In genomic region chr13:23554925-23555838, GRCm38 (mm10) we compare ENCODE assay signal across 8 mouse cellular contexts. TPM values are rescaled to one million over a fixed set of nuclear protein-coding genes. Genes with fewer than 3 reads are reported as not detected.
DNase-seq lines count a peak whose midpoint lies in the region; ATAC-seq and TF ChIP-seq lines count a peak whose summit lies in the region.

No protein-coding gene starts in this region.

- ATAC-seq in heart, embryonic 13.5 days (ENCODE audit: extremely low read depth, insufficient number of reproducible peaks, low FRiP score, low TSS enrichment), result peak; percentile 73
- peak; percentile 74 for ATAC-seq in liver, embryonic 16.5 days (ENCODE audit: low read depth)
- peak; percentile 84 for ATAC-seq in neural tube, embryonic 11.5 days (ENCODE audit: insufficient read depth, low FRiP score, low TSS enrichment)
- peak; percentile 90 for ATAC-seq in stomach, postnatal 0 days (ENCODE audit: low FRiP score, low TSS enrichment)

- no peaks in the 10 kb centered on the region for H3K36me3 ChIP-seq in C2C12 (ENCODE audit: control insufficient read depth, insufficient read depth)
- H3K36me3 ChIP-seq in heart, embryonic 13.5 days, result no peaks in the 10 kb centered on the region
- no peaks in the 10 kb centered on the region for H3K36me3 ChIP-seq in liver, embryonic 16.5 days (ENCODE audit: control insufficient read depth, insufficient read depth)
- no peaks in the 10 kb centered on the region for H3K36me3 ChIP-seq in neural tube, embryonic 11.5 days (ENCODE audit: control insufficient read depth, insufficient read depth, low read length)
- no peaks in the 10 kb centered on the region for H3K36me3 ChIP-seq in stomach, postnatal 0 days (ENCODE audit: control insufficient read depth, insufficient read depth, low read length)

- H3K9me3 ChIP-seq in heart, embryonic 13.5 days, result no peaks in the 10 kb centered on the region
- H3K9me3 ChIP-seq in liver, embryonic 16.5 days (replicated peaks; ENCODE audit: control insufficient read depth, low read length), result no peaks in the 10 kb centered on the region
- no peaks in the 10 kb centered on the region for H3K9me3 ChIP-seq in neural tube, embryonic 11.5 days (ENCODE audit: control insufficient read depth, low read length)
- H3K9me3 ChIP-seq in stomach, postnatal 0 days (ENCODE audit: control insufficient read depth, low read length), result no peaks in the 10 kb centered on the region

- peak; percentile 99 for TF ChIP-seq POLR2A in embryonic fibroblast, embryonic 13.5 days (IDR thresholded peaks at IDR 0.05; ENCODE audit: low read depth, low read length)

- peak overlapping the region; percentile 99 for H3K4me2 ChIP-seq in heart, embryonic 13.5 days
- H3K4me2 ChIP-seq in liver, embryonic 16.5 days (ENCODE audit: low read depth, low read length), result peak overlapping the region; percentile 82
- H3K4me2 ChIP-seq in neural tube, embryonic 11.5 days (ENCODE audit: low read depth), result peak overlapping the region; percentile 95
- H3K4me2 ChIP-seq in stomach, postnatal 0 days (replicated peaks; ENCODE audit: low read depth), result peak overlapping the region; percentile 85

- H3K4me1 ChIP-seq in embryonic fibroblast, embryonic 13.5 days (ENCODE audit: control insufficient read depth, insufficient read depth, low read length), result peaks cover 3% of the 10 kb centered on the region; the same call in 1 of the 2 replicates
- H3K4me1 ChIP-seq in heart, embryonic 13.5 days, result peaks cover 29% of the 10 kb centered on the region
- H3K4me1 ChIP-seq in liver, embryonic 16.5 days (ENCODE audit: control insufficient read depth, low read depth, low read length), result peaks cover 25% of the 10 kb centered on the region
- peaks cover 3% of the 10 kb centered on the region; the same call in 1 of the 2 replicates for H3K4me1 ChIP-seq in neural tube, embryonic 11.5 days (ENCODE audit: control insufficient read depth, insufficient read depth, low read length)
- no peaks in the 10 kb centered on the region for H3K4me1 ChIP-seq in stomach, postnatal 0 days (replicated peaks; ENCODE audit: control insufficient read depth, insufficient read depth)

- no peaks in the 10 kb centered on the region for H3K79me2 ChIP-seq in C2C12 (ENCODE audit: control insufficient read depth, insufficient read depth)

- H3K9ac ChIP-seq in heart, embryonic 13.5 days, result peak overlapping the region; percentile 96
- H3K9ac ChIP-seq in liver, embryonic 16.5 days (ENCODE audit: low read depth, low read length), result peak overlapping the region; percentile 82
- peak overlapping the region; percentile 75 for H3K9ac ChIP-seq in neural tube, embryonic 11.5 days (ENCODE audit: low read length)
- peak overlapping the region; percentile 89 for H3K9ac ChIP-seq in stomach, postnatal 0 days (ENCODE audit: low read length)

- H3K79me3 ChIP-seq in C2C12 (ENCODE audit: low read depth), result no peaks in the 10 kb centered on the region

- under 1% methylated on average over 54 of the region's 54 CpGs for WGBS in heart, embryonic 13.5 days
- WGBS in liver, embryonic 16.5 days (ENCODE audit: insufficient replicate concordance), result under 1% methylated on average over 54 of the region's 54 CpGs
- under 1% methylated on average over 46 of the region's 54 CpGs for WGBS in neural tube, embryonic 11.5 days
- WGBS in stomach, postnatal 0 days, result under 1% methylated on average over 50 of the region's 54 CpGs

- TF ChIP-seq EP300 in stomach, postnatal 0 days (optimal IDR thresholded peaks at IDR 0.05), result peak; percentile 56

- no peaks in the 10 kb centered on the region for H3K27me3 ChIP-seq in C2C12 (ENCODE audit: control insufficient read depth, insufficient read depth, insufficient read length)
- no peaks in the 10 kb centered on the region for H3K27me3 ChIP-seq in heart, embryonic 13.5 days (replicated peaks)
- H3K27me3 ChIP-seq in liver, embryonic 16.5 days (ENCODE audit: control insufficient read depth, insufficient read depth, low read depth, low read length), result no peaks in the 10 kb centered on the region
- H3K27me3 ChIP-seq in neural tube, embryonic 11.5 days (ENCODE audit: control insufficient read depth, insufficient read depth, low read length), result no peaks in the 10 kb centered on the region
- no peaks in the 10 kb centered on the region for H3K27me3 ChIP-seq in stomach, postnatal 0 days (ENCODE audit: control insufficient read depth, insufficient read depth, low read length)

- peak; percentile 48 to 64 for DNase-seq in adrenal gland, postnatal 4 days (ENCODE audit: low spot score in 2 of 2)
- DNase-seq in kidney, postnatal 14 days, result peak; percentile 82
- peak; percentile 87 for DNase-seq in neural tube, embryonic 11.5 days (ENCODE audit: low spot score)
- peak; percentile 86 for DNase-seq in stomach, postnatal 0 days (ENCODE audit: low spot score)

- no peak for TF ChIP-seq CTCF in C2C12 (IDR thresholded peaks at IDR 0.05; ENCODE audit: control insufficient read depth, insufficient read depth, insufficient read length)
- no peak for TF ChIP-seq CTCF in embryonic fibroblast, embryonic 13.5 days (IDR thresholded peaks at IDR 0.05; ENCODE audit: borderline replicate concordance, insufficient read depth, low read length)
- no peak for TF ChIP-seq CTCF in stomach, postnatal 0 days (IDR thresholded peaks at IDR 0.05; ENCODE audit: low read depth)

- peak overlapping the region; percentile 47 for H3K4me3 ChIP-seq in C2C12 (ENCODE audit: insufficient read depth, poor library complexity, severe bottlenecking)
- peak overlapping the region; percentile 58 for H3K4me3 ChIP-seq in embryonic fibroblast, embryonic 13.5 days (ENCODE audit: insufficient read depth, low read length)
- H3K4me3 ChIP-seq in heart, embryonic 13.5 days, result peak overlapping the region; percentile 69
- H3K4me3 ChIP-seq in liver, embryonic 16.5 days (ENCODE audit: low read depth, low read length), result peak overlapping the region; percentile 68
- H3K4me3 ChIP-seq in neural tube, embryonic 11.5 days (ENCODE audit: low read depth, low read length), result peak overlapping the region; percentile 60
- peak overlapping the region; percentile 66 for H3K4me3 ChIP-seq in stomach, postnatal 0 days (ENCODE audit: low read depth, low read length)

- peak overlapping the region; percentile 97 for H3K27ac ChIP-seq in embryonic fibroblast, embryonic 13.5 days (ENCODE audit: insufficient read depth, low read length)
- peak overlapping the region; percentile 98 for H3K27ac ChIP-seq in heart, embryonic 13.5 days (replicated peaks)
- H3K27ac ChIP-seq in liver, embryonic 16.5 days (ENCODE audit: low read length), result peak overlapping the region; percentile 99
- peak overlapping the region; percentile 98 for H3K27ac ChIP-seq in neural tube, embryonic 11.5 days (ENCODE audit: low read depth, low read length)
- H3K27ac ChIP-seq in stomach, postnatal 0 days (replicated peaks), result peak overlapping the region; percentile 96

- peak overlapping the region; percentile 93 for H3ac ChIP-seq in C2C12 (ENCODE audit: control insufficient read depth, insufficient read length, low read depth)

RNA-seq across cellular contexts. Expression of gene Hist1h1d, which starts 2.1 kb away (rescaled TPM):
- polyA plus RNA-seq in C2C12 (2012; fragmentation: generic; extraction: Trizol), result 0.25 TPM
- total RNA-seq in adrenal gland, postnatal 4 days (2021), result 10 to 100 TPM; 48.3 to 57.6 TPM
- polyA plus RNA-seq in embryonic fibroblast, embryonic 13.5 days (2011; ENCODE audit: insufficient read length, low read depth, missing spikeins), result 0.83 and 2.7 TPM in 2 replicates
- 0.23 and 0.29 TPM in 2 replicates for polyA plus RNA-seq in heart, embryonic 13.5 days (2015; fragmentation: Nextera tagmentation; extraction: Ambion mirVana)
- polyA plus RNA-seq in liver, embryonic 16.5 days (2015; fragmentation: Nextera tagmentation; extraction: Ambion mirVana), result 1.2 and 1.4 TPM in 2 replicates
- 0.58 TPM in 2 replicates for polyA plus RNA-seq in neural tube, embryonic 11.5 days (2014; fragmentation: Nextera tagmentation; extraction: Ambion mirVana)
- polyA plus RNA-seq in stomach, postnatal 0 days (2015; fragmentation: Nextera tagmentation; extraction: Ambion mirVana), result 0.22 and 0.34 TPM in 2 replicates

RNA-seq across cellular contexts. Expression of gene Hist1h4f, which starts 3.7 kb away (rescaled TPM):
- 7.4 TPM for polyA plus RNA-seq in C2C12 (2012; fragmentation: generic; extraction: Trizol)
- 100 to 1,000 TPM; 899 to 983 TPM for total RNA-seq in adrenal gland, postnatal 4 days (2021)
- polyA plus RNA-seq in embryonic fibroblast, embryonic 13.5 days (2011; ENCODE audit: insufficient read length, low read depth, missing spikeins), result 9.6 and 18.1 TPM in 2 replicates
- not detected in 2 replicates for polyA plus RNA-seq in heart, embryonic 13.5 days (2015; fragmentation: Nextera tagmentation; extraction: Ambion mirVana)
- polyA plus RNA-seq in liver, embryonic 16.5 days (2015; fragmentation: Nextera tagmentation; extraction: Ambion mirVana), result 2.4 and 2.9 TPM in 2 replicates
- 0.94 and 1.5 TPM in 2 replicates for polyA plus RNA-seq in neural tube, embryonic 11.5 days (2014; fragmentation: Nextera tagmentation; extraction: Ambion mirVana)
- 0.38 TPM in 1 of 2 replicates, not detected in the other for polyA plus RNA-seq in stomach, postnatal 0 days (2015; fragmentation: Nextera tagmentation; extraction: Ambion mirVana)

RNA-seq across cellular contexts. Expression of gene Hist1h3e, which starts 7.0 kb away (rescaled TPM):
- polyA plus RNA-seq in C2C12 (2012; fragmentation: generic; extraction: Trizol), result 2.8 TPM
- total RNA-seq in adrenal gland, postnatal 4 days (2021), result 100 to 1,000 TPM; 399 to 448 TPM
- 2.4 and 3.4 TPM in 2 replicates for polyA plus RNA-seq in embryonic fibroblast, embryonic 13.5 days (2011; ENCODE audit: insufficient read length, low read depth, missing spikeins)
- 1.5 and 2.2 TPM in 2 replicates for polyA plus RNA-seq in heart, embryonic 13.5 days (2015; fragmentation: Nextera tagmentation; extraction: Ambion mirVana)
- polyA plus RNA-seq in liver, embryonic 16.5 days (2015; fragmentation: Nextera tagmentation; extraction: Ambion mirVana), result 3.4 and 4.2 TPM in 2 replicates
- 6.4 and 6.9 TPM in 2 replicates for polyA plus RNA-seq in neural tube, embryonic 11.5 days (2014; fragmentation: Nextera tagmentation; extraction: Ambion mirVana)
- 1.6 and 3.3 TPM in 2 replicates for polyA plus RNA-seq in stomach, postnatal 0 days (2015; fragmentation: Nextera tagmentation; extraction: Ambion mirVana)

RNA-seq across cellular contexts. Expression of gene Hist1h3f, which starts 11.3 kb away (rescaled TPM):
- 1.2 TPM for polyA plus RNA-seq in C2C12 (2012; fragmentation: generic; extraction: Trizol)
- 100 to 1,000 TPM; 150 to 177 TPM for total RNA-seq in adrenal gland, postnatal 4 days (2021)
- polyA plus RNA-seq in embryonic fibroblast, embryonic 13.5 days (2011; ENCODE audit: insufficient read length, low read depth, missing spikeins), result 0.61 and 0.70 TPM in 2 replicates
- 0.28 and 0.48 TPM in 2 replicates for polyA plus RNA-seq in heart, embryonic 13.5 days (2015; fragmentation: Nextera tagmentation; extraction: Ambion mirVana)
- polyA plus RNA-seq in liver, embryonic 16.5 days (2015; fragmentation: Nextera tagmentation; extraction: Ambion mirVana), result 1.2 and 1.4 TPM in 2 replicates
- polyA plus RNA-seq in neural tube, embryonic 11.5 days (2014; fragmentation: Nextera tagmentation; extraction: Ambion mirVana), result 0.51 and 1.4 TPM in 2 replicates
- 0.51 and 0.78 TPM in 2 replicates for polyA plus RNA-seq in stomach, postnatal 0 days (2015; fragmentation: Nextera tagmentation; extraction: Ambion mirVana)

RNA-seq across cellular contexts. Expression of gene Hist1h2bh, which starts 12.0 kb away (rescaled TPM):
- polyA plus RNA-seq in C2C12 (2012; fragmentation: generic; extraction: Trizol), result 1.2 TPM
- 10 to 100 TPM; 29.4 to 38.7 TPM for total RNA-seq in adrenal gland, postnatal 4 days (2021)
- 1.8 and 4.0 TPM in 2 replicates for polyA plus RNA-seq in embryonic fibroblast, embryonic 13.5 days (2011; ENCODE audit: insufficient read length, low read depth, missing spikeins)
- polyA plus RNA-seq in heart, embryonic 13.5 days (2015; fragmentation: Nextera tagmentation; extraction: Ambion mirVana), result 0.32 and 0.52 TPM in 2 replicates
- polyA plus RNA-seq in liver, embryonic 16.5 days (2015; fragmentation: Nextera tagmentation; extraction: Ambion mirVana), result 1.1 and 1.8 TPM in 2 replicates
- 0.82 and 1.3 TPM in 2 replicates for polyA plus RNA-seq in neural tube, embryonic 11.5 days (2014; fragmentation: Nextera tagmentation; extraction: Ambion mirVana)
- polyA plus RNA-seq in stomach, postnatal 0 days (2015; fragmentation: Nextera tagmentation; extraction: Ambion mirVana), result 0.30 and 0.62 TPM in 2 replicates

Comparison
In these comparisons a context has a peak if more than half of its experiments do, and no peak if none do; other contexts are left out.
1. Peak in every context shown above with its lines: DNase-seq, ATAC-seq, H3K4me3 ChIP-seq and H3K27ac ChIP-seq.